Mouse (Mus musculus): ENCODE results near the gene Tgtp2.
"Not testable (repeated sequence)": the region's sequence is repeated elsewhere in the genome, so short reads cannot be mapped to it uniquely, and the experiment has no call there.

Gene Tgtp2

DNA sequence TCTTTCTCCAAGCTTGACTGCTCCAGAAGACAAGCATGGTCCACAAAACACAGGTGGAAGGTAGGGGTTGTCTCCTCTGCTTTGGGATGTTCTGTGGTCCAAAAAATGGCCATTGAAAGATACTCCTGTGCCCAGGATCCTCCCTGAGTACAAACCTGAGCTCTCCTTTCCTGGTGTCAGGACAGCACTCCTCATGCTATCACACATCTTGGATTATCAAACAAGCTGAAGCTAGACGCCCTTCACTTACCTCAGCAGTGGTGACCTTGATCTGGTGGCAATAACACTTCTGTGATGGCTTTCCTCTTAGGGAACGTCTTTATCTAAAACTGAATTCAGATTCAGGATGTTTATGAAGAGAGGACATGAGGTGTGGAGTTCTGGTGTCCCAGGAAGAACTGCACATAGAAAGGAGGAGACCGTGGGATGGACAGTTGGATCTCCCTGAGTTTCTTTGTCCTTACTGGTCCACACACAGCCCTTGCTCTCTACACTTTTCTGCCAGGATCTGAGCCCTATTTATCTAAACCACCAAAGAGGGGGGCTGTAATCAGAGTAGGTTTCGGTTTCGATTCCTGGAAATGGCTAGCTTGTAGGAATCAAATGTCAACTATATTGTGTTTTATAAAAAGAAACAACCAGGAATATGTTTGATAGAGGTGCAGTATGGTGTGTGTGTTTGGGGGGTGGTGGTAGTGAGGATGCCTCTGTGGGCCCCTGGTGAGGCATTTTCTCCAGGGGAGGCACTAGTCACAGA lies at the start of gene Tgtp2:
TSS of gene Tgtp2 (minus strand) at position 494 of the 757 bp plus-strand sequence.
- DNase-seq (ENCODE audit: extremely low spot score, low spot score), result not testable (repeated sequence)

DNA sequence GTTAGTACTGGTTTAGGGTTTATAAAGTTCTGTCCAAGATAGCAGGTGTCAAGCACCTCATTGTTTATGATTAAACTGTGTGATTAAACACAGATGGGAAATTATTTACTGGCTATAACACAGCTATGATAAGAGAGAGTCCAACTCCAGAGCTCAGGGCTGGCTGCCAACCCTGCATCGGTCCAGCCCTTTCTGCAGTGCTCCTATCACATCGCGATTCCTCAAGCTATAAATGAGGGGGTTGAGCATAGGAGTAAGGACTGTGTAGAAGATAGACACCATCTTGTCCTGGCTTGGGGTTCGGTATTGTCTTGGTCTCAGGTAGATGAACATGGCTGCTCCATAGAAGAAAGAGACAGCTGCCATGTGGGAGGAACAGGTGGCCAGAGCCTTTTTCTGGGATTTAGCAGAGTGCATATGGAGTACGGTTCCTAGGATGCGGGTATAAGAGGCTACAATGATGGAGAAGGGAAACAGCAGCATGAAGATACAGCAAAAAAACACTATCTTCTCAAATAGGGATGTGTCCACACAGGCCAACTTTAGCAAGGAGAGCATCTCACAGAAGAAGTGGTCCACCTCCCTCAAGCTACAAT lies 48.7 kb upstream of the Tgtp2 start:
- DNase-seq (ENCODE audit: extremely low spot score, low spot score), result no peak

DNA sequence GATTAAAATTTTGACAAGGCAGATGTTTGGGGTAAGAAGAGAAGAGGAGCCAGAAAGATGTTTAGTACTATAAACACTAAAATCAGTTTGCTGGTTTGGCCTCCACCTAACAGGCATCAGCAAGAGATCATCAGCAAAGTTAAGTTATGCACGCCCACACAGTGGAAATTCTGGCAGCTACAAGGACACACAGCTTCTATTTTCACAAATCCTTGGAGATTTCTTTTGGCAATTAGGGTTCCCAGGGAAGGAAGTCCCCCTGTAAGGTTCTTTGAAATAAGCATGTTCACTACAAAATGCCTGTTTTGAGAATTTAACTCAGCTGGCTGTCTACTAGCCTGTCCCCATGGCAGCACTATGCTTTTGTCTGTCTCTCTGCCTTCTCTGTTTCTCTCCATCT lies 47.0 kb upstream of the Tgtp2 start:
- no peak for DNase-seq (ENCODE audit: extremely low spot score, low spot score)

DNA sequence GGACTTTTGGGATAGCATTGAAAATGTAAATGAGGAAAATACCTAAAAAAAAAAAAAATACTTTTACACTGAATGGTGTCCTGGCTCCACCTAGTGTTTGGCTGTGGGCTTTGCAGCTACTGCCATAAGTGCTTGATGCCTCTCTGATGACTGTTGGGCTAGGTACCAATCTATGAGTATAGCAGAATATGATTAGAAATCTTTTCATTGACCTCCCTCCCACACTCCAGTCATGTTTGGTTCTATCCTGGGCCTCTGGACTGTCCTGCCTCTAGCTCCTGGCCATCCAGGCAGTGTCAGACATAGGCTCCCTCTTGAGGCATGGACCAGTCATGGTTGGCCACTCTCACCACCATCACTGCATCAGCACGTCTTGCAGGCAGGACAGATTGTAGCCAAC lies 44.8 kb upstream of the Tgtp2 start:
- no peak for DNase-seq (ENCODE audit: extremely low spot score, low spot score)

DNA sequence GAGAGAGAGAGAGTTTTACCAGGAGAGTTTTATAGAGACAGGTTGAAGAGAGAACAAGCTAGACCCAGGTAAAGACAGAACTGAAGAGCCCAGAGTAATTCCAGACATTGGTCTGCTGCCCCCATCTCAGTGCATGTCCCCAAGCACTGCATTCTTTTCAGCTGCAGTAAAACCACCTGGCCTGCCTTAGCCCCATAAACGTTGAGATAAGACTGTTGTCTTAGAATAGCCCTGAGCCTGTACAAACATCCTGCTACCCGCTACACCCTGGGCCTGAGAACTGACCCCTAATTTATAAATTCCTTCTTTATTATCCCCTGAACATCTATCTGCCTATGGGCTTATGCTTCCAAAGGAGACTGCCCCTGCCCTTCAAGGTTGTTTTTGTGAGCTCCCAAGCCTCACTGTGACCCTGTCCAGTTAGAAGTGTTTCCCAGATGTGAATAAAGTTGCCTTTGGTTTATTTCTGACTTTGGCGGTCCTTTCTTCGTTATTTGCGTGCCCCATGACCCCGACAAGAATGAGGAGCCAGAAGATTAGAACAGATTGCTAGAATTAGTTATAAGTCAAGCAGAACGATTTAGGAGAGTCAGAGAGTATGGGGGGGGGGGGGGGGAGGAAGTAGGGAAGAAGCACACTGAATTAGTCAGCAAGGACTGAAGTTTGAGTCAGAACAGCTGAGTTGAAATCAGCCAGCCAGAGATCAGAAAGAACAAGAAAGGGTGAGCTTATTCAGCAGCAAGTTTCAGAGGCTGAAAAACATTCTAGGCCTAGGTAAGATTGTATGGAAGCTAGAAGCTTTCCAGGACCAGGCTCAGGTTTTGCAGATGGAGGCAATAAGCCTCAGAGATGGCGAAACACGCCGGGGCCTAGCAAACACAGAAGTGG lies 43.9 kb upstream of the Tgtp2 start:
- no peak for DNase-seq (ENCODE audit: extremely low spot score, low spot score)

DNA sequence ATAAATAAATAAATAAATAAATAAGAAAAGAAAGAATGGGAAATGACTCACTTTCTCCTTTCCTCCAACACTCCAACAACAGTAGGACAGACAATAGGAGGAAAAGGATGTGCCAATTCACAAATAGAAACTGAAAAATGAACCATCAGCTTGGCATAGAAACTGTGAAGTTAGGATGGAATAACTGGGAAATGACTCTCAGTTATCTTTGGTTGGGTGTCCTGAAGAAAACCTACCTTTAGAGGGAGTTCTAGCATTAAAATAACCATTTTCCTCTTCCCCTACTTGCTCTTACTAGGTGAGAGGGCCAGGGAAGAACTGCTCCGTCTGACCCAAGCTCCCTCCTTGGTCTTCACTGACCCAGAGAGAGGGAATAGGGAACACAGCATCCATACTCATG lies 41.7 kb upstream of the Tgtp2 start:
- DNase-seq (ENCODE audit: extremely low spot score, low spot score), result no peak

DNA sequence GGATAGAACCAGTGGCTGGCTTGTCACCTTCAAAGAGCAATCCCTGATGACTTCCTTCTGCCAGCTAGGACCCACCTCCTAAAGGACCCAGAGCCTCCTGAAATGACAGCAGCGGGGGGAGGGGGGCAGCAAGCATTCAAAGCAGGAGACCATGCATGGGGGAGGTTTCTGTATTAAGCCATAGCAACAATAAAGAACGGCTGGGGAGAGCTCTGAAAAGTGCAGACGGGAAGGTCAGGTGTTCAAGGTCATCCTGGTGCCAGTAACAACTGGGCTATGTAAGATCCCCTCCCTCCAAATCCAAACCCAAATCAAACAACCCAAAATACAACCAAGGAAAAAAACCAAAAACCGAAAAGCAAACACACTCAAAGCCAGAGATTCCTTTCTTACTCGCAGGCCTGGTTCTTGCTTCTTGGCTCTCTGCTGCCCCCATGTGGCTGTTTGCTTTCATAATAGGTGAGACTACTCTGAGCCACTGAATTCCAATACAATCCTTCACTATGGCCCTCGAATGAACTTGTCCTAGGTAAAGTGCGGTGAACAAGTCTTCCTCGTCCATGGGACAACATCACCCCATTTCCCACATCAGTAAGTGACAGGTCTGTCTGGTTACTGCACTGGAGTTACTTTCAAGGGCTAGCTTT lies 39.2 kb upstream of the Tgtp2 start:
- DNase-seq (ENCODE audit: extremely low spot score, low spot score), result peak; percentile 86

DNA sequence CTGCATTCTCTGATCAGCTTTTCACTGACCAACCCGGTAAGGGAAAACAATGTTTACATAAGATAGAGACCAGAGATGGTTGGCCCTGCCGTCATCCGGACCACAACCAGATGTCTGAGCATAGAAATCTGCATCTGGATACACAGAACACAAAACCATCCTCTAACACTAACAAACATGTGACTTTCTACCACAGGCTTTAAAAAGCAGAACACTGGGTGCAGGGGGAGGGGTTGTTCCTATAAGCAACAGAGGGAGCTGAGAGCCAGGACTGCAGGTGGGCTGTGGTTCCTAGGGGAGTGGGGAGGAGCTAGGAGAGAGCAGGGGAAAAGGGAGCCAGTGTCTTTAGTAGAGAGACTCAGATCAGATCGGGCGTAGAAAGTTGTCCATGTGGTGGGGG lies 37.5 kb upstream of the Tgtp2 start:
- no peak for DNase-seq (ENCODE audit: extremely low spot score, low spot score)

DNA sequence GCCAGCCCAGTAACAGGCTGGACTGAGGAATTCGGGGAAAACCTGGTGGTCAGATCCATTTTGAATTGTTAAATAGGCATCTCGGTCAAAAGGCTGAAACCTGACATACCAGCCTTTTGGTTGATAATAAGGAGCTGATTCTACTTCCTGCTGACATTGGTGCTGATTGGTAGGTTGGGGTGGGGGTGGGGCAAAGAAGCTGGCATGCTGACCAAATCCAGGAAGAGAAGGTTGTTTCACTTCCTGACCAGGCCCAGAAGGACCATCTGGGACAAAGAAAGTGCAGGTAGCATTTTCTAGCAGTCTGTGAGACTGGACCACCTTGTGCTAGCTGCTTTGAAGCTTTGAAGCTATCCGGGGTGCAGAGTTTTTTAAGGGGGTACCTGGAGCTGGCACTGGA lies 36.4 kb upstream of the Tgtp2 start:
- no peak for DNase-seq (ENCODE audit: extremely low spot score, low spot score)

DNA sequence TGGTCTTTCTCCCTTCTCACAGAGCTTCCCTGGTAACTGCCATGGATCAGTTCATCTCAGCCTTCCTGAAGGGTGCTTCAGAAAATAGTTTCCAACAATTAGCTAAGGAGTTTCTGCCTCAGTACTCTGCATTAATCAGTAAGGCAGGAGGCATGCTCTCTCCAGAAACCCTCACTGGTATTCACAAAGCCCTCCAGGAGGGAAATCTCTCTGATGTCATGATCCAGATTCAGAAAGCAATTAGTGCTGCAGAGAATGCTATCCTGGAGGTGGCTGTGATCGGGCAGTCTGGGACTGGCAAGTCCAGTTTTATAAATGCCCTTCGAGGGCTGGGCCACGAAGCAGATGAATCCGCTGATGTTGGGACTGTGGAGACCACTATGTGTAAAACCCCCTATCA lies 31.4 kb upstream of the Tgtp2 start:
- no peak for DNase-seq (ENCODE audit: extremely low spot score, low spot score)

DNA sequence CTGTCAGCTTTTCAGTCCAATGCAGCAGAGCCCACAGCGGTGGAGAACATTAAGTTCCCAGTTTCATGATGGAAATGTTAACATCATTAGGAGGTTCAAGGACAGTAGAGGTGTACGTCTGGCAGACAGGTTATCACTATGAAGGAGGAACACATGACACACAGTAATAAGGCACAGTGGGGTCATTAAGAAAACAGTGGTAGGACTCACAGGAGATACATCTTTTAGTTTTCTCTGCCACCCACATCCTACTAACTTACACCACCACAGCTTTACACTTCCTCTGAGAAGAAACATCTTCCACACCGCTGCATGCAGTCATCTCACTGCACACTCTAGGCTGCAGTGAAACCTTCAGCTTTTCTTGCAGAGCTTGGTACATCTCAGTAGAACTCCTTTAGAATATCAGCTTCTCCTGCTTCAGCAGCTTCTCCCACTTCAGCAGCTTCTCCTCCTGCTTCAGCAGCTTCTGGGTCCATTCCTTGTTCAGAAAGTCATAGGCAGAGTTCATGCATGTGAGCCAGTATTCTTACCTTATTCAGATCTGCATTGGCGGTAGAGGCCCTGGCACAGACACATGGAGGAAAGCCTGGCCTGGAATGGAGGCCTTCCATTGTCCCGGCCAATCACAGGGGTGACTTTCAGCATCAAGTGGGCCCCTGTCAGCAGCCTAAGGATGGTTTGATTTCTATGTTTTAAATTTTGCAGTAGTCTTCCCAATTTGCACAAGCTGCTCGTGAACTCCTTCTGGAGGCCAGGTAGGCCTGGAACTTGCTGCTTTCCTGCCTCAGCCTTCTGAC lies 30.1 kb upstream of the Tgtp2 start:
- DNase-seq (ENCODE audit: extremely low spot score, low spot score), result no peak

DNA sequence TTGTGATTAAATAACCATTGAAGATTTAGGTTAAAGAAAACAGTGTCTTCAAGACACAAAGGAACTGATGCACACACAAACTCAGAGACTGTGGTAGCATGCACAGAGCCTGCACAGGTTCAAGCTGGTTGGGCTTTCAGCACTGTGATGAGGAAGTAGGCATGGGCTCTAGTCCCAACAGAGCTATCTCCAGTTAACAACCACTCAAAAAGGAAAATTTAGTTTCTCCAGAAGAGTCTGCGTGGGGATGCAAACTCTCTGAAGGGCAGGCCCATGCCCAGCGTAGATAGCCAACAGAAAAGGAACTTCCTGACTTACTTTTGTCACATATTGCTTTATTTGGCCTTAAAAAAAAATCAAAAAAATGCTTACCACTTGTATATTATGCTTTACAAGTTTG lies 28.8 kb upstream of the Tgtp2 start:
- DNase-seq (ENCODE audit: extremely low spot score, low spot score), result no peak

DNA sequence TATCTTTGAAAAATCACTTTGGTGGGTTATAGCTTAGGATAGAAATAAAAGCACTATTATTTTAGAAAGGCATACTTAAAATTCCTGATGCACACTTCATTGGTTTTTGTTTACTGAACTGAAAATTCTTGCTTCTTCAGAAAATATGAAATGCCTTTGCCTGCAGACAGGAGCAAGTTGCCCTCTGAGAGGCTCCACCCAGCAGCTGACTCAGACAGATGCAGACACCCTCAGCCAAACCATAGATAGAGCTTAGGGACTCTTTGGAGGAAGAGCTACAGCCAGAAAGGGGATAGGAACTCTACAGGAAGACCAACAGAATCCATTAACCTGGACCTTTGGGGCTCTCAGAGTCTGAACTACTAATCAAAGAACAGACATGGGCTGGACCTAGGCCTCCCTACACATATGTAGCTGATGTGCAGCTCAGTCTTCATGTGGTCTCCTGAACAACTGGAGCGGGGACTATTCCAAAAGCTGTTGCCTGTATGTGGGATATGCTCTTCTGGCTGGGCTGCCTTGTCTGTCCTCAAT lies 28.1 kb upstream of the Tgtp2 start:
- no peak for DNase-seq (ENCODE audit: extremely low spot score, low spot score)

DNA sequence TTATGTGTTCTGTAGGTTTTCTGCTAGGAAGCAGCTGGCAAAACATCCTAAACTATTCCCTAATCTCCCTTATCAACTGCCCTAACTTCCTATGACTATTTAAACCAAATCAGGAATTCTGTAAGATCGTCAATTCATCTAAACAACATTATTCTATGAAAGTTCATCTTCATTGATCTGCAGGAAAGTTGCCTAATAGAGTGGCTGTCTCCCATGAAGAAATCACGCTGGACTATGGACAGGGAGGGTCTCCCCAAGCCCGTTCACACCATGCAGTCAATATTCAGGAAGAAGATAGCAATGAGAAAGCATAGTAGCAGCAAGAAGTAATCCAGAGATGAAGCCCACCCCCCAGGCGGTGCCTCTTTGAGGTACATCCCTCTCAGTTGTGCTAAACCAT lies 27.2 kb upstream of the Tgtp2 start:
- DNase-seq (ENCODE audit: extremely low spot score, low spot score), result no peak

DNA sequence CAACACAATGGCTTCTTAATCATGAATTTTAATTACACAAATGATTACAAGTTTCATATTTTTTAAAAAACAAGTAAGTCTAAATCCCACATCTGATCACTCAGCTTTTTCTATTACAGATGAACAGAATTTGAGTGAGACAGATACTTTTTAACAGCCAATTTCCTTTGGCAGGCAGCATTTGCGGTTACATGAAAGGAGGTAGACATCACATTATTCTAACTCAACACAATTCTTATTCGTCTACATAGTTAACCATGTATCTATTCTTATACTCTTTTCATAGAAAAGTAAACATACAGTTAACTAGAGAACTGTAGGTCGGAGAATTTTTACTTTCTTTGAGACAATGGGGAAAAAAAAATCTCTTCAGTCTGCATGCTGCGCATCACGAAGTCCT lies 26.5 kb upstream of the Tgtp2 start:
- DNase-seq (ENCODE audit: extremely low spot score, low spot score), result no peak

DNA sequence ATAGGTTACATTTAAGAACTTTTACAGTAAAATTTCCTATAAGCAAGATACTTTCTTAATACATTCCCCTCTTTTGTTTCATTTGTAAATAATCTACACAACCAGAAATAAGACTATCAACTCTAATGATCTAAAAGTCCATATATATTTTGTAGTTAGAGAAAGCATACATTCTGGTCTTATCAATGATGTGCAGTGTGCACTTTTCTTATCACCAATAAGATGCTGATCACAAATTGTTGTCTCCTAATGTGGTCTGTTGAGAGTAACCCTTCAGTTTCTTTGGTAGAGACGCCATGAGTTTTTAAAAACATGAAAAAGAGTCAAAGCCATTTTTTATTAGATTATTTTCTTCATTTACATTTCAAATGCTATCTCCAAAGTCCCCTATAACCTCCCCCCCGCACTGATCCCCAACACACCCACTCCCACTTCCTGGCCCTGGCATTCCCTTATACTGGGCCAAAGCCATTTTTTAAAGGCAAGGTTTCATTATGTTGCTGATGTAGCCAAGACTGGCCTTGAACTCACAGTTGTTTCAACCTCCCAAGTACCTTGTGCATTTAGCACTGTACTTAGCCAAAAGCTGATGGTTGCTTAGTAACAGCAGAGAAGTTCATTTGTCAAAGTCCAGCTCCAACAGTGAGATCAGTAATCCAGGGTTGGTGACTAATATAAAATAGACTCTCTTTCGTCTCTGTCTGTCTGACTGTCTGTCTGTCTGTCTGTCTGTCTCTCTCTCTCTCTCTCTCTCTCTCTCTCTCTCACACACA lies 25.9 kb upstream of the Tgtp2 start:
- DNase-seq (ENCODE audit: extremely low spot score, low spot score), result no peak

DNA sequence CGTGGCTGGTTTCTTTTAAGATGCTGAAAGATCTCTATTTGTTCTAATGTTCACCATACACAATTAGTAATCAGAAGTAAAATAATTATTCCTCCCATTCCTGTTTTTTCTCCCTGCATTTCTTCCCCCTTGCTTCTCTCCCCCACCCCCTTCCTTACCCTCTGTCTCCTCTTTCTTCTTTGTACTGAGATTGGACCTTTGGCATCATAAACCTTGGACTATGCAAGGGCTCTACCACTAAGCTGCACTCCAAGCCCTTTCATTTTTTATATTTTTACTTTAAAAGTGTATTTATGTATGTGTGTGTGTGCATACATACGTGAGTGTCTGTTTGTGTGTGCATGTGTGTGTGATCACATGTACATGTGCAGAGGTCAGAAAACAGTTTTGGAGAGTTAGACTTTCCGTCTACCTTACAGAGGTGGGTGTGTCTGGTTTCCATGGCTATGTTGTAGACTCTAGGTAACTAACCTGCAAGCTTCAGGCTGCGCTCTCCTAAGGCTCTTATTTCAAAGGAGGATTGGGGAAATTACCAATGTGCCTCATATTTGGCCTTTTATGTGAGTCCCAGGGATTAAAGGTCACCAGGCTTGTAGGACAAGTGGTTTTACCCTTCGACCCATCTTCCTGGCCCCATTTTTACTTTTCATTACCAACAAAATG lies 25.1 kb upstream of the Tgtp2 start:
- no peak for DNase-seq (ENCODE audit: extremely low spot score, low spot score)

DNA sequence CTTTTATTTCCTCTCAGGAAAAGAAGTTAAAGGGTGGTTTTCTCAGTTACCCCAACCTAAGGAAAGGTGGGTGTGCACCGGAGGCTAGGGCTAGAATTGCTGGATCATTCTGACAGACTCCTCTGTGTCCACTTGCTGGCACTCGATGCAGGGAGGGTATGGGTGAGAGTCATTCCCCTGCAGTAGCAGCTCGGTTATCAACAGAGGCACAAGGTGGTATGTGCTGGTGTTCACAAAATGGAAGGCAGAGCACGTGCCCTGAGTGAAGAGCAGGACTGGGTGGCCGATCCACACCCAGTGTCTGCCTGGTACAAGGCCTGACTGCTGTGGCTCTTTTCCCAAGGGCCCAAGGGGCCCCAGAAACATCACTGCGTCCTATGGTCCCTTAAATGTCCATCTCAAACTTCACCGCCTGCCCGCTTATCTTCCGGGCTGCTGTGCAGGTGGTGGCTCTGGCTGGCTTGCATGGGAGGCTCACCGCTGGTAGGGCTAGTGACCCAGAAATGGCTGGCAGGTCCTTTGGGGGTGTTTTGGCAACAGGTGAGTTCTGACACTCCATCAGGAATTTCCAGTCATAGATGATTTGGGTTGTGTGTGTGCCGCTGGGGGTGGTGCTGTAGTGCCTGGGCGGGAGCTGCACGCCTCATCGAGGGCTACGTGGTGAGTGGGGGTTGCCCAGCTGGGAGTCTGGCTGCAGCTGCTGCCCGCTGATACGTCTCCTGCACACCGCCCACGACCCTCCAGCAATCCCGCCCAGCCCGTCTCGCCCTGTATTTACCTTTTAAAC lies 24.0 kb upstream of the Tgtp2 start:
- DNase-seq (ENCODE audit: extremely low spot score, low spot score), result no peak

Data from neural tube, embryonic 10.5 days (tissue).